Mouse (Mus musculus) heart, embryonic 15.5 days (tissue): ENCODE results near the gene Cdh23. TPM values are rescaled to one million over a fixed set of nuclear protein-coding genes. Genes with fewer than 3 reads are reported as not detected.

ENCODE experiments used
- ATAC-seq: fragments of 200-750 bp; cut with Nextera tagmentation; replicated peaks from 2 replicates; pipeline ENCODE4 v1.8.0; 2017; ENCODE audit warnings: low read depth, moderate TSS enrichment; ENCODE audit not compliant: insufficient number of reproducible peaks, insufficient read depth, low FRiP score
- H3K27ac ChIP-seq: fragments of 300-500 bp; sonication (generic); 2 replicates; pipeline ENCODE4 v1.5.1; 2015; ENCODE audit warnings: mild to moderate bottlenecking, inconsistent platforms
- H3K27me3 ChIP-seq: fragments of 300-500 bp; sonication (generic); 2 replicates; pipeline ENCODE4 v1.6.1; 2015; ENCODE audit warnings: inconsistent platforms
- H3K36me3 ChIP-seq: fragments of 300-500 bp; sonication (generic); 2 replicates; pipeline ENCODE4 v1.6.1; 2015; ENCODE audit warnings: mild to moderate bottlenecking, inconsistent platforms
- H3K4me1 ChIP-seq: fragments of 300-500 bp; sonication (generic); replicated peaks from 2 replicates; pipeline ENCODE4 v1.6.1; 2015; ENCODE audit warnings: inconsistent platforms
- H3K4me2 ChIP-seq: fragments of 300-500 bp; sonication (generic); 2 replicates; pipeline ENCODE4 v1.6.1; 2015; ENCODE audit warnings: inconsistent platforms, mild to moderate bottlenecking, moderate library complexity
- H3K4me3 ChIP-seq: fragments of 300-500 bp; sonication (generic); 2 replicates; pipeline ENCODE4 v1.5.1; 2015; ENCODE audit warnings: mild to moderate bottlenecking, inconsistent platforms
- H3K9ac ChIP-seq: fragments of 300-500 bp; sonication (generic); 2 replicates; pipeline ENCODE4 v1.6.1; 2015; ENCODE audit warnings: mild to moderate bottlenecking, inconsistent platforms
- H3K9me3 ChIP-seq: fragments of 300-500 bp; sonication (generic); replicated peaks from 2 replicates; pipeline ENCODE4 v1.6.1; 2016; ENCODE audit warnings: inconsistent platforms
- WGBS: fragments of 180-500 bp; shearing (Covaris S2); methylation state at CpG from one replicate; pipeline ENCODE4 v1.1.7; 2015; ENCODE audit warnings: mixed read lengths; 5-methylcytosine and 5-hydroxymethylcytosine counted together
- polyA plus RNA-seq: library from polyadenylated mRNA; unstranded; fragments of >200 nt; fragmentation: Nextera tagmentation; extraction: Ambion mirVana; gene quantifications from 2 replicates; pipeline ENCODE4 v1.2.1, GENCODE M21; 2015

Cdh23 gene
- polyA plus RNA-seq, 1 experiment from 2014 or later = 0.50 TPM

- Histone ChIP-seq H3K4me2 (no peak overlapping the region), H3K27ac (no peak overlapping the region), H3K27me3 (peaks cover 13% of the 10 kb centered on the region), H3K4me1 (no peaks in the 10 kb centered on the region), H3K9me3 (no peaks in the 10 kb centered on the region), H3K36me3 (no peaks in the 10 kb centered on the region), H3K4me3 (no peak overlapping the region), H3K9ac (no peak overlapping the region)
- WGBS = 73% methylated on average over 2 of the region's 2 CpGs
- ATAC-seq = no peak
Measured at GRCm38 (mm10) chr10:60417041-60417440, 279.2 kb downstream of the Cdh23 start.

- Histone ChIP-seq H3K4me3 (no peak overlapping the region), H3K9ac (no peak overlapping the region), H3K9me3 (no peaks in the 10 kb centered on the region), H3K4me1 (no peaks in the 10 kb centered on the region), H3K27ac (no peak overlapping the region), H3K4me2 (no peak overlapping the region), H3K36me3 (no peaks in the 10 kb centered on the region), H3K27me3 (peaks cover 38% of the 10 kb centered on the region)
- no peak for ATAC-seq
- WGBS = 81% methylated on average over 2 of the region's 2 CpGs
Measured at GRCm38 (mm10) chr10:60413756-60414155, 282.5 kb downstream of the Cdh23 start.

- no peaks in the 10 kb centered on the region for H3K4me1 ChIP-seq
- no peak for ATAC-seq
- H3K9me3 ChIP-seq = no peaks in the 10 kb centered on the region
- H3K9ac ChIP-seq = no peak overlapping the region
- H3K36me3 ChIP-seq = no peaks in the 10 kb centered on the region
- WGBS = 24% methylated on average over 5 of the region's 5 CpGs
- H3K4me2 ChIP-seq = no peak overlapping the region
- no peak overlapping the region for H3K27ac ChIP-seq
- H3K4me3 ChIP-seq = no peak overlapping the region
- H3K27me3 ChIP-seq = peaks cover 44% of the 10 kb centered on the region
Measured at GRCm38 (mm10) chr10:60411794-60412193, 284.5 kb downstream of the Cdh23 start.

GRCm38 (mm10) chr10:60407831-60408230 lies 288.5 kb downstream of the Cdh23 start:
- no peak overlapping the region for H3K4me3 ChIP-seq
- H3K27me3 ChIP-seq = peaks cover 40% of the 10 kb centered on the region
- no peak overlapping the region for H3K27ac ChIP-seq
- no peaks in the 10 kb centered on the region for H3K36me3 ChIP-seq
- H3K9ac ChIP-seq = no peak overlapping the region
- no peaks in the 10 kb centered on the region for H3K9me3 ChIP-seq
- no peak overlapping the region for H3K4me2 ChIP-seq
- no peak for ATAC-seq
- WGBS = 5% methylated on average over 5 of the region's 5 CpGs
- H3K4me1 ChIP-seq = 0 out of 2 replicates have a peak, but pooled peaks cover 5% of the 10 kb centered on the region

- H3K9ac ChIP-seq = no peak overlapping the region
- no peak overlapping the region for H3K4me2 ChIP-seq
- 0 out of 2 replicates have a peak, but pooled peaks cover 5% of the 10 kb centered on the region for H3K4me1 ChIP-seq
- H3K36me3 ChIP-seq = no peaks in the 10 kb centered on the region
- H3K9me3 ChIP-seq = no peaks in the 10 kb centered on the region
- ATAC-seq = no peak
- H3K27me3 ChIP-seq = peaks cover 35% of the 10 kb centered on the region
- no peak overlapping the region for H3K27ac ChIP-seq
- no peak overlapping the region for H3K4me3 ChIP-seq
- 51% methylated on average over 7 of the region's 7 CpGs for WGBS
Measured at GRCm38 (mm10) chr10:60405460-60406177, 290.7 kb downstream of the Cdh23 start.

- Histone ChIP-seq H3K4me1 (0 out of 2 replicates have a peak, but pooled peaks cover 5% of the 10 kb centered on the region), H3K36me3 (no peaks in the 10 kb centered on the region), H3K9ac (no peak overlapping the region), H3K27me3 (peaks cover 13% of the 10 kb centered on the region; the same call in 1 of the 2 replicates), H3K9me3 (no peaks in the 10 kb centered on the region), H3K27ac (no peak overlapping the region), H3K4me3 (no peak overlapping the region), H3K4me2 (no peak overlapping the region)
- ATAC-seq = no peak
- 75% methylated on average over 11 of the region's 11 CpGs for WGBS
Measured at GRCm38 (mm10) chr10:60400507-60401295, 295.6 kb downstream of the Cdh23 start.

GRCm38 (mm10) chr10:60399449-60399848 lies 296.8 kb downstream of the Cdh23 start, which contains the start of gene Gm17455:
TSS of gene Gm17455 (plus strand) at chr10:60399726.
- H3K4me1 ChIP-seq = 0 out of 2 replicates have a peak, but pooled peaks cover 4% of the 10 kb centered on the region
- no peak within 1 kb of the TSS for H3K4me2 ChIP-seq
- H3K36me3 ChIP-seq = no peaks in the 10 kb centered on the region
- no peaks in the 10 kb centered on the region for H3K9me3 ChIP-seq
- ATAC-seq = no peak
- WGBS = 66% methylated on average over 7 of the region's 7 CpGs
- H3K27ac ChIP-seq = no peak within 1 kb of the TSS
- H3K4me3 ChIP-seq = no peak within 1 kb of the TSS
- no peak within 1 kb of the TSS for H3K9ac ChIP-seq
- H3K27me3 ChIP-seq = peaks cover 13% of the 10 kb centered on the region; the same call in 1 of the 2 replicates

GRCm38 (mm10) chr10:60398051-60398814 lies 298.1 kb downstream of the Cdh23 start:
- ATAC-seq = no peak
- 86% methylated on average over 10 of the region's 10 CpGs for WGBS
- H3K4me2 ChIP-seq = no peak overlapping the region

GRCm38 (mm10) chr10:60395605-60396004 lies 300.7 kb downstream of the Cdh23 start:
- ATAC-seq = no peak
- 67% methylated on average over 5 of the region's 5 CpGs for WGBS

More at GRCm38 (mm10) chr10:60398051-60398814, 298.1 kb downstream of the Cdh23 start:
- Histone ChIP-seq H3K9ac (no peak overlapping the region), H3K27ac (no peak overlapping the region), H3K36me3 (no peaks in the 10 kb centered on the region), H3K4me3 (no peak overlapping the region), H3K27me3 (peaks cover 6% of the 10 kb centered on the region; the same call in 1 of the 2 replicates), H3K9me3 (no peaks in the 10 kb centered on the region), H3K4me1 (0 out of 2 replicates have a peak, but pooled peaks cover 4% of the 10 kb centered on the region)

GRCm38 (mm10) chr10:60394936-60395335 lies 301.4 kb downstream of the Cdh23 start:
- Histone ChIP-seq H3K27me3 (no peaks in the 10 kb centered on the region), H3K4me1 (peaks cover 13% of the 10 kb centered on the region), H3K27ac (no peak overlapping the region), H3K4me3 (no peak overlapping the region), H3K9ac (no peak overlapping the region), H3K9me3 (no peaks in the 10 kb centered on the region), H3K4me2 (no peak overlapping the region), H3K36me3 (no peaks in the 10 kb centered on the region)
- WGBS = 40% methylated on average over 7 of the region's 7 CpGs
- ATAC-seq = no peak

More at GRCm38 (mm10) chr10:60395605-60396004, 300.7 kb downstream of the Cdh23 start:
- Histone ChIP-seq H3K27me3 (no peaks in the 10 kb centered on the region), H3K4me1 (peaks cover 6% of the 10 kb centered on the region; the same call in 1 of the 2 replicates), H3K27ac (no peak overlapping the region), H3K9me3 (no peaks in the 10 kb centered on the region), H3K9ac (no peak overlapping the region), H3K4me3 (no peak overlapping the region), H3K4me2 (no peak overlapping the region), H3K36me3 (no peaks in the 10 kb centered on the region)

- Histone ChIP-seq H3K9me3 (no peaks in the 10 kb centered on the region), H3K4me2 (no peak overlapping the region), H3K4me3 (no peak overlapping the region), H3K9ac (no peak overlapping the region), H3K27ac (no peak overlapping the region), H3K36me3 (no peaks in the 10 kb centered on the region), H3K4me1 (peaks cover 23% of the 10 kb centered on the region), H3K27me3 (no peaks in the 10 kb centered on the region)
- ATAC-seq = no peak
- WGBS = 96% methylated on average over 9 of the region's 9 CpGs
Measured at GRCm38 (mm10) chr10:60391661-60392060, 304.6 kb downstream of the Cdh23 start.
